Mouse (Mus musculus): Measurements from ENCODE around the gene Cpb2. TPM values are rescaled to one million over a fixed set of nuclear protein-coding genes. Genes with fewer than 3 reads are reported as not detected.
A peak's percentile ranks its signal among the peaks of the same experiment; 100 is the strongest.

The Cpb2 gene
- not detected for total RNA-seq (2021)
- long read RNA-seq, experiment 1, result 0 reads
- long read RNA-seq, experiment 2, partial matches to known transcripts, result 0 of 2 reads
- long read RNA-seq, experiment 2, other reads (novel, unspliced or antisense), result 0 of 2 reads

- no peak for DNase-seq
These were observed at the start of gene Cpb2 for GRCm38 (mm10) chr14:75242087-75242486. Gene Cpb2, plus strand, starts transcription at chr14:75242287.

- no peak for DNase-seq
These were observed 49.7 kb upstream of the Cpb2 start for GRCm38 (mm10) chr14:75192427-75192826.

- DNase-seq, result no peak
These were observed 49.2 kb upstream of the Cpb2 start for GRCm38 (mm10) chr14:75192858-75193257.

- no peak for DNase-seq
These were observed 46.6 kb upstream of the Cpb2 start for GRCm38 (mm10) chr14:75195530-75195929.

- peak; percentile 36 to 62 for DNase-seq
These were observed 45.1 kb upstream of the Cpb2 start for GRCm38 (mm10) chr14:75197027-75197426.

GRCm38 (mm10) chr14:75197660-75198059, 44.4 kb upstream of the Cpb2 start:
- no peak for DNase-seq

- no peak for DNase-seq
These were observed 36.6 kb upstream of the Cpb2 start for GRCm38 (mm10) chr14:75205363-75206051.

- no peak for DNase-seq
These were observed 35.8 kb upstream of the Cpb2 start for GRCm38 (mm10) chr14:75206307-75206706.

GRCm38 (mm10) chr14:75208572-75209151, 33.4 kb upstream of the Cpb2 start:
- DNase-seq, result no peak

- DNase-seq, result no peak
These were observed 28.3 kb upstream of the Cpb2 start for GRCm38 (mm10) chr14:75213752-75214151.

GRCm38 (mm10) chr14:75218843-75219242, 23.2 kb upstream of the Cpb2 start:
- DNase-seq, result no peak

GRCm38 (mm10) chr14:75219250-75219913, 22.7 kb upstream of the Cpb2 start:
- DNase-seq, result no peak

- no peak for DNase-seq
These were observed 19.7 kb upstream of the Cpb2 start for GRCm38 (mm10) chr14:75222386-75222785.

- DNase-seq, result peak in 1 of 2 experiments; percentile 8
These were observed 14.5 kb upstream of the Cpb2 start for GRCm38 (mm10) chr14:75227453-75228084.

- peak; percentile 3 to 36 for DNase-seq
These were observed 12.3 kb upstream of the Cpb2 start for GRCm38 (mm10) chr14:75229834-75230233.

- no peak for DNase-seq
These were observed 9.0 kb upstream of the Cpb2 start for GRCm38 (mm10) chr14:75233070-75233469.

GRCm38 (mm10) chr14:75235552-75235951, 6.5 kb upstream of the Cpb2 start:
- no peak for DNase-seq

- no peak for DNase-seq
These were observed 6.0 kb upstream of the Cpb2 start for GRCm38 (mm10) chr14:75235955-75236635.

- no peak for DNase-seq
These were observed 5.5 kb upstream of the Cpb2 start for GRCm38 (mm10) chr14:75236636-75237003.

- DNase-seq, result no peak
These were observed 5.0 kb upstream of the Cpb2 start for GRCm38 (mm10) chr14:75237096-75237495.

- no peak for DNase-seq
These were observed 3.9 kb upstream of the Cpb2 start for GRCm38 (mm10) chr14:75238054-75238692.
